Mouse (Mus musculus) limb, embryonic 10.5 days (tissue): ENCODE measurements around the gene Fam114a2. TPM values are rescaled to one million over a fixed set of nuclear protein-coding genes. Genes with fewer than 3 reads are reported as not detected.

Experiments used
- DNase-seq: peaks from one replicate; pipeline ENCODE4 v3.0.0-alpha.2; 2017; ENCODE audit warnings: low spot score
- H3K27ac ChIP-seq: fragments of 300-500 bp; sonication (generic); 2 replicates; pipeline ENCODE4 v1.5.1; 2016; ENCODE audit warnings: mild to moderate bottlenecking
- H3K27me3 ChIP-seq: fragments of 300-500 bp; sonication (generic); 2 replicates; pipeline ENCODE4 v1.6.1; 2016; ENCODE audit warnings: low read depth, mild to moderate bottlenecking; ENCODE audit not compliant: poor library complexity, severe bottlenecking
- H3K36me3 ChIP-seq: fragments of 300-500 bp; sonication (generic); 2 replicates; pipeline ENCODE4 v1.6.1; 2016; ENCODE audit warnings: mild to moderate bottlenecking, moderate library complexity
- H3K4me1 ChIP-seq: fragments of 300-500 bp; sonication (generic); 2 replicates; pipeline ENCODE4 v1.6.1; 2016
- H3K4me3 ChIP-seq: fragments of 300-500 bp; sonication (generic); 2 replicates; pipeline ENCODE4 v1.5.1; 2016; ENCODE audit warnings: mild to moderate bottlenecking, moderate library complexity
- H3K9me3 ChIP-seq: fragments of 300-500 bp; sonication (generic); replicated peaks from 2 replicates; pipeline ENCODE4 v1.6.1; 2016; ENCODE audit warnings: mild to moderate bottlenecking
- WGBS: fragments of 180-500 bp; shearing (Covaris S2); methylation state at CpG from one replicate; pipeline ENCODE4 v1.1.7; 2016; 5-methylcytosine and 5-hydroxymethylcytosine counted together
- polyA plus RNA-seq: library from polyadenylated mRNA; unstranded; fragments of >200 nt; fragmentation: Nextera tagmentation; extraction: Ambion mirVana; gene quantifications from 2 replicates; pipeline ENCODE4 v1.2.1, GENCODE M21; 2016

Gene Fam114a2
- polyA plus RNA-seq, 1 experiment from 2014 or later = 67.6 TPM

GRCm38 (mm10) chr11:57532306-57532705 is 13.9 kb upstream of the Fam114a2 start:
- whole genome bisulfite sequencing = 92% methylated on average over 4 of the region's 4 CpGs
- Histone ChIP-seq H3K27me3 (no peaks in the 10 kb centered on the region), H3K4me1 (no peaks in the 10 kb centered on the region), H3K27ac (no peak overlapping the region), H3K36me3 (peaks cover 72% of the 10 kb centered on the region), H3K9me3 (no peaks in the 10 kb centered on the region), H3K4me3 (no peak overlapping the region)
- DNase-seq = no peak

DNA sequence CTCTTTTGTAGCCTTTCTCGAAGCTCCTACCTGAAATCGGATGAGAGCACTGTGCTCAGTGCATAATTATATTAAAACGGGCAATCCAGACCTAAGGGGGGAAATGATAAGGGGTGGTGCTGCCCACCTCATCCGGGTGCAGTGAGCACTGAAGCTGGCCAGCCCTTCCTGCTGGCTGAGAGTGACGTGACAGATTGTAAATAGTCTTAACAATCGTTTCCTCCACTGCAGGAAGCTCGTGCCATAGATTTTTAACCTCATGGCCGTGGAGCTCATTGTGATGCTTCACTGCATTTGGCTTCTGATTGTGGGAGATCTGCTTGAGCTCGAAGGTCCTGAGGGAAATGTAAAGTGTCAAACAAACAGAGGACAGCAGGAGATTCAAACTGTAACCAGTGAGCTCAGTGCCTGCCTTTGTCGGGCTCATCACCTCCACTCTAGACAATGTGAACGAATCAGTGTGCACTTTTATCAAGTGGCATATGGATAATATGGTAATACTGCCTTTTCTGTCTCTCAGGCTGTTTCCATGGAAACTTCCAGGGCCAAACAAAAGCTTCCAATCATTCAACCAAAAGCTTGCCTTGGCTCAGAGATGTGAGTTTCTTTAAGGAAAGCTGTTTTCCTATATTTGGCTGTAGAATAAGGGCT is 13.0 kb upstream of the Fam114a2 start:
- no peak overlapping the region for H3K4me3 ChIP-seq
- peaks cover 72% of the 10 kb centered on the region for H3K36me3 ChIP-seq
- no peaks in the 10 kb centered on the region for H3K4me1 ChIP-seq
- no peak for DNase-seq
- no peaks in the 10 kb centered on the region for H3K27me3 ChIP-seq
- WGBS = 83% methylated on average over 11 of the region's 11 CpGs
- no peak overlapping the region for H3K27ac ChIP-seq
- no peaks in the 10 kb centered on the region for H3K9me3 ChIP-seq

- 91% methylated on average over 3 of the region's 3 CpGs for WGBS
- no peak overlapping the region for H3K27ac ChIP-seq
- no peak for DNase-seq
- no peak overlapping the region for H3K4me3 ChIP-seq
- no peaks in the 10 kb centered on the region for H3K9me3 ChIP-seq
- peaks cover 65% of the 10 kb centered on the region for H3K36me3 ChIP-seq
- H3K4me1 ChIP-seq = no peaks in the 10 kb centered on the region
- no peaks in the 10 kb centered on the region for H3K27me3 ChIP-seq
Measured at GRCm38 (mm10) chr11:57529111-57529510, 10.7 kb upstream of the Fam114a2 start.

GRCm38 (mm10) chr11:57527506-57527905 is 9.1 kb upstream of the Fam114a2 start:
- Histone ChIP-seq H3K27me3 (no peaks in the 10 kb centered on the region), H3K9me3 (no peaks in the 10 kb centered on the region), H3K4me1 (no peaks in the 10 kb centered on the region), H3K27ac (no peak overlapping the region), H3K36me3 (peaks cover 56% of the 10 kb centered on the region), H3K4me3 (no peak overlapping the region)
- WGBS = 86% methylated on average over 4 of the region's 4 CpGs
- DNase-seq = no peak

DNA sequence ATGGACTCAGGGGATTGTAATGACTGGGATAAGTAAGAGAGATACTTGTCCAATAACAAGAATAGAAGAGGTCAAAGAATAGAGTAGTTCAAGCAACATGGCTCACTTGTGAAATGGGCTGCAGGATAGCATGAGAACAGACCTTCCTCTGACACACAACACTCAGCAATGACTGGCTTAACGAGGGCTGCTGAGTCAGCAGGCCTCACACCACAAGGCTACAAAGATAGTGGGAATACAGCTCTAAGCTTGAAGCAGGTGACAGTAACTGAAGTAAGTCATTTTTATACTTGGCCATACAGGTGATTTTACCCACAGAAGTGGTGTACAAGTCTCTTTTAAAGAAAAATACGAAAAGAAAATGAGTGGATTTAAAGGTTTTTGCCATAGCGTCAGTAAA is 7.5 kb upstream of the Fam114a2 start:
- Histone ChIP-seq H3K4me1 (no peaks in the 10 kb centered on the region), H3K27ac (no peak overlapping the region), H3K4me3 (no peak overlapping the region), H3K9me3 (no peaks in the 10 kb centered on the region), H3K36me3 (peaks cover 55% of the 10 kb centered on the region), H3K27me3 (no peaks in the 10 kb centered on the region)
- no peak for DNase-seq
- WGBS = 91% methylated on average over 3 of the region's 3 CpGs

GRCm38 (mm10) chr11:57524597-57524996 is 6.2 kb upstream of the Fam114a2 start:
- Histone ChIP-seq H3K27ac (no peak overlapping the region), H3K27me3 (no peaks in the 10 kb centered on the region), H3K36me3 (peaks cover 52% of the 10 kb centered on the region), H3K9me3 (no peaks in the 10 kb centered on the region), H3K4me1 (no peaks in the 10 kb centered on the region), H3K4me3 (no peak overlapping the region)
- no peak for DNase-seq

- Histone ChIP-seq H3K27me3 (no peaks in the 10 kb centered on the region), H3K4me1 (peaks cover 5% of the 10 kb centered on the region), H3K4me3 (no peak overlapping the region), H3K27ac (no peak overlapping the region), H3K36me3 (peaks cover 41% of the 10 kb centered on the region), H3K9me3 (no peaks in the 10 kb centered on the region)
- WGBS = 92% methylated on average over 3 of the region's 3 CpGs
- no peak for DNase-seq
Measured at GRCm38 (mm10) chr11:57523418-57523817, 5.0 kb upstream of the Fam114a2 start.

- Histone ChIP-seq H3K27ac (no peak overlapping the region), H3K4me3 (no peak overlapping the region), H3K4me1 (peaks cover 12% of the 10 kb centered on the region), H3K27me3 (no peaks in the 10 kb centered on the region), H3K9me3 (no peaks in the 10 kb centered on the region), H3K36me3 (peaks cover 31% of the 10 kb centered on the region)
- DNase-seq = no peak
- 92% methylated on average over 7 of the region's 7 CpGs for WGBS
Measured at GRCm38 (mm10) chr11:57522046-57522445, 3.6 kb upstream of the Fam114a2 start.

GRCm38 (mm10) chr11:57521206-57521605 is 2.8 kb upstream of the Fam114a2 start:
- DNase-seq = no peak
- no peak overlapping the region for H3K27ac ChIP-seq
- 98% methylated on average over 3 of the region's 3 CpGs for WGBS
- H3K4me3 ChIP-seq = no peak overlapping the region
- H3K4me1 ChIP-seq = peaks cover 15% of the 10 kb centered on the region
- no peaks in the 10 kb centered on the region for H3K27me3 ChIP-seq
- H3K36me3 ChIP-seq = peaks cover 31% of the 10 kb centered on the region
- no peaks in the 10 kb centered on the region for H3K9me3 ChIP-seq

DNA sequence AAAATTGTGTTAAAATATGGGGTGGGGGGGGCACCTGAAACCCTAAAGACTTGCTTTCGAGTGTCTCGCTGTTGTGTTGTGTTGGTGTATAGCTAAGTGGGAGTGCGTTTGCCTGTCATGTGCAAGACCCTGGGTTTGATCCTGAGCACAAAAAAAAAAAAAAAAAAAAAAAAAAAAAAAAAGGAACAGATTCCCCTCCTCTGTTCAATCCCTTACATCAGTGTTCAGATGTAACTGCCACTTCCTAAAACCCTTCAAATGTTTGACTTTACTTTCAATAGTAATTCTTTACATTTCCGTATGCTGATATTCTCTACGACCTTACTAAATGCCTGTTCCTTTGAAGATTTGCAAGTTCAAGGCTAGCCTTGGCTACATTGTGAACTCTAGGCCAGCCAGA is 887 bp upstream of the Fam114a2 start:
- H3K4me3 ChIP-seq = peak overlapping the region; percentile 87
- peak overlapping the region; percentile 90; the same call in 1 of the 2 replicates for H3K27ac ChIP-seq
- peaks cover 15% of the 10 kb centered on the region for H3K4me1 ChIP-seq
- H3K36me3 ChIP-seq = peaks cover 31% of the 10 kb centered on the region
- no peak for DNase-seq
- 77% methylated on average over 5 of the region's 5 CpGs for WGBS
- H3K27me3 ChIP-seq = no peaks in the 10 kb centered on the region
- H3K9me3 ChIP-seq = no peaks in the 10 kb centered on the region

GRCm38 (mm10) chr11:57518751-57519148 is 333 bp upstream of the Fam114a2 start:
- Histone ChIP-seq H3K4me3 (peak overlapping the region; percentile 87), H3K4me1 (peaks cover 15% of the 10 kb centered on the region), H3K9me3 (no peaks in the 10 kb centered on the region), H3K36me3 (peaks cover 31% of the 10 kb centered on the region), H3K27ac (peak overlapping the region; percentile 90), H3K27me3 (no peaks in the 10 kb centered on the region)
- under 1% methylated on average over 15 of the region's 16 CpGs for WGBS
- DNase-seq = no peak

DNA sequence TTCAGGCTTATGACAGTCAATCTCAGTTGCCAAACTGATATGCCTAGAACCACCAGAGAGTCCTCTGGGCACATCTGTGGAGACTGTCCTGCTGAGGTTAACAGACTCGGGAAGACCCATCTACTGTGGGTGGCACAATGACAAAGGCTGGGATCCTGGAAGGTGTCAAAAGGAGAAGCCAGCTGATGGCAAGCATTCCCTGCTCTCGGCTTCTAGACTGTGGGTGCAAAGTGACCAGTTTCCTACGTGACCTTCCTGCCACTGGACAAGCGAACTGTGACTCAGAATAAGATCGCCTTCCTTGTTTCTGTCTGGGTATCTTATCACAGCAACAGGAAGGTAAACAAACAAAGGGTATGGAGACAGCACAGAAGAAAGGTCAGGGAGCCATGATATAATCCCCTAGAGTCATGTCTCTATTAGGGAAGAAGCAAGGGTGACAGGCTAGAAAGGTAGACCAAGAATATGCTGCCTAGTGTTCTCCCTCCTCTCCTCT is 1.4 kb downstream of the Fam114a2 start:
- H3K27me3 ChIP-seq = no peaks in the 10 kb centered on the region
- H3K36me3 ChIP-seq = peaks cover 34% of the 10 kb centered on the region
- WGBS = 66% methylated on average over 5 of the region's 5 CpGs
- H3K4me1 ChIP-seq = peaks cover 15% of the 10 kb centered on the region
- H3K9me3 ChIP-seq = no peaks in the 10 kb centered on the region
- H3K27ac ChIP-seq = no peak overlapping the region
- no peak overlapping the region for H3K4me3 ChIP-seq
- no peak for DNase-seq

- H3K36me3 ChIP-seq = peaks cover 34% of the 10 kb centered on the region
- H3K4me3 ChIP-seq = no peak overlapping the region
- peaks cover 15% of the 10 kb centered on the region for H3K4me1 ChIP-seq
- no peak overlapping the region for H3K27ac ChIP-seq
- no peak for DNase-seq
- no peaks in the 10 kb centered on the region for H3K27me3 ChIP-seq
- 93% methylated on average over 5 of the region's 5 CpGs for WGBS
- H3K9me3 ChIP-seq = no peaks in the 10 kb centered on the region
Measured at GRCm38 (mm10) chr11:57515218-57515617, 3.2 kb downstream of the Fam114a2 start.

GRCm38 (mm10) chr11:57506899-57507298 is 11.5 kb downstream of the Fam114a2 start:
- DNase-seq = no peak
- Histone ChIP-seq H3K9me3 (no peaks in the 10 kb centered on the region), H3K36me3 (peaks cover 86% of the 10 kb centered on the region), H3K4me3 (no peak overlapping the region), H3K27me3 (no peaks in the 10 kb centered on the region), H3K27ac (no peak overlapping the region), H3K4me1 (no peaks in the 10 kb centered on the region)
- WGBS = 55% methylated on average over 6 of the region's 6 CpGs
